Mouse (Mus musculus) small intestine, adult 2 months (tissue): ENCODE data around the gene Gdpgp1. TPM values are rescaled to one million over a fixed set of nuclear protein-coding genes. Genes with fewer than 3 reads are reported as not detected.

Experiments
- H3K27ac ChIP-seq: fragments of 200-500 bp; 2 replicates; pipeline ENCODE4 v1.5.1; 2012; ENCODE audit warnings: low read depth, low read length, control low read depth, inconsistent platforms; ENCODE audit not compliant: insufficient read depth
- H3K27me3 ChIP-seq: fragments of 200-500 bp; 2 replicates; pipeline ENCODE4 v1.6.1; 2012; ENCODE audit warnings: mild to moderate bottlenecking, moderate library complexity, low read length, inconsistent platforms; ENCODE audit not compliant: control insufficient read depth, insufficient read depth
- H3K36me3 ChIP-seq: fragments of 200-500 bp; 2 replicates; pipeline ENCODE4 v1.6.1; 2012; ENCODE audit warnings: mild to moderate bottlenecking, low read length, control low read depth, inconsistent platforms; ENCODE audit not compliant: control insufficient read depth, insufficient read depth
- H3K4me1 ChIP-seq: fragments of 200-500 bp; 2 replicates; pipeline ENCODE4 v1.6.1; 2012; ENCODE audit warnings: low read length, inconsistent platforms, mixed read lengths; ENCODE audit not compliant: control insufficient read depth, insufficient read depth, insufficient read length
- H3K4me3 ChIP-seq: fragments of 200-500 bp; 2 replicates; pipeline ENCODE4 v1.5.1; 2012; ENCODE audit warnings: low read depth, mild to moderate bottlenecking, control low read depth, inconsistent platforms, low read length, moderate library complexity
- CTCF ChIP-seq: fragments of 200-500 bp; IDR thresholded peaks from 2 replicates; pipeline ENCODE4 v1.5.1; 2012; ENCODE audit warnings: low read depth, mild to moderate bottlenecking, control low read depth, inconsistent platforms, low read length, moderate library complexity, mixed read lengths; ENCODE audit not compliant: insufficient replicate concordance, insufficient read length; ENCODE audit errors: extremely low read depth
- POLR2A ChIP-seq: fragments of 200-500 bp; IDR thresholded peaks from 2 replicates; pipeline ENCODE4 v1.6.1; 2012; ENCODE audit warnings: low read depth, mild to moderate bottlenecking, control low read depth, inconsistent platforms, low read length, moderate library complexity
- WGBS: fragments of 180-500 bp; shearing (Covaris S2); methylation state at CpG from one replicate; pipeline ENCODE4 v1.1.7; 2018; 5-methylcytosine and 5-hydroxymethylcytosine counted together
- polyA plus RNA-seq: library from polyadenylated mRNA; depleted of rRNA; stranded (reverse); fragments of >200 nt; gene quantifications from 2 replicates; pipeline ENCODE4 v1.2.3, GENCODE M21; 2012

The Gdpgp1 gene
- polyA plus RNA-seq, 1 experiment = 3.2 TPM

GRCm38 (mm10) chr7:80195146-80195545 is 37.5 kb upstream of the Gdpgp1 start:
- no peak overlapping the region for H3K27ac ChIP-seq
- H3K4me3 ChIP-seq = no peak overlapping the region
- H3K4me1 ChIP-seq = peaks cover 45% of the 10 kb centered on the region
- no peak for TF ChIP-seq CTCF
- no peak for TF ChIP-seq POLR2A
- peaks cover 12% of the 10 kb centered on the region for H3K36me3 ChIP-seq
- no peaks in the 10 kb centered on the region for H3K27me3 ChIP-seq
- 93% methylated on average over 5 of the region's 5 CpGs for WGBS

DNA sequence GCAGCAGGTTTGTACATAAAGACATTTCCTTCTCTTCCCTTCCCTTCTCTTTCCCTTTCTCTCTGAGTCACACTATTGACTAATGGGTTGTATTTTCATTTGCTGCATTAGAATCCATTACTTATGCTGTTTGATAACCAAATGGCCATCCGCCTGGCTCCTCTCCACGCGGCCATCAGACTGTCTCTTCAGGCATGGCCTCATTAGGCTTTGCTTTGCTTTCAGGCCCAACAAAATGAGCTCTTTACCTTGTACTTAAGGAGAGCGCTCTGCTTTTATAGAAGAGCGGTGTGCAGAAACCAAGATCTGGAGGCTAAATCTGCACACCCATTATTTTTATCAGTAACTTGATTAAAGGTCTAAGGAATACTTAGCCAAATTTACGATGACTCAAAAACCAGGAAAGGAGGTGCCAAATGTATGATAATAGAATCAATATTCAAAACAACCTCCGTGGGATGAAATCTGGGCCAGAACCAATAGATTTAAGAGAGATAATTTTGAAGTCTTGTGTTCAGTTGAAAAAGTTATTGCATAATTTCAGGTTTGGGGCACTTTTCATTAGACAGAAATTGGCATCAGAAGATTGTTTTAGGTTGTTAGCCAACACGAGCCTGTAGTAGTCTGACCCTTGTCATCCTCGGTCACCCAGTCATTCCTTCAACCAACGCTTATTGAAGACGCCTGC is 36.9 kb upstream of the Gdpgp1 start:
- Histone ChIP-seq H3K27me3 (no peaks in the 10 kb centered on the region), H3K36me3 (peaks cover 15% of the 10 kb centered on the region), H3K4me1 (peaks cover 42% of the 10 kb centered on the region), H3K27ac (0 out of 2 replicates have a peak overlapping the region, but pooled peaks have one; percentile 3), H3K4me3 (no peak overlapping the region)
- 52% methylated on average over 10 of the region's 11 CpGs for WGBS
- TF ChIP-seq CTCF (no peak), POLR2A (no peak)

GRCm38 (mm10) chr7:80197371-80197770 is 35.3 kb upstream of the Gdpgp1 start:
- H3K4me3 ChIP-seq = no peak overlapping the region
- peak overlapping the region; percentile 76 for H3K27ac ChIP-seq
- WGBS = 16% methylated on average over 4 of the region's 4 CpGs
- TF ChIP-seq POLR2A (no peak), CTCF (no peak; the same call in 1 of the 2 replicates)
- peaks cover 37% of the 10 kb centered on the region for H3K4me1 ChIP-seq
- peaks cover 29% of the 10 kb centered on the region for H3K36me3 ChIP-seq
- no peaks in the 10 kb centered on the region for H3K27me3 ChIP-seq

DNA sequence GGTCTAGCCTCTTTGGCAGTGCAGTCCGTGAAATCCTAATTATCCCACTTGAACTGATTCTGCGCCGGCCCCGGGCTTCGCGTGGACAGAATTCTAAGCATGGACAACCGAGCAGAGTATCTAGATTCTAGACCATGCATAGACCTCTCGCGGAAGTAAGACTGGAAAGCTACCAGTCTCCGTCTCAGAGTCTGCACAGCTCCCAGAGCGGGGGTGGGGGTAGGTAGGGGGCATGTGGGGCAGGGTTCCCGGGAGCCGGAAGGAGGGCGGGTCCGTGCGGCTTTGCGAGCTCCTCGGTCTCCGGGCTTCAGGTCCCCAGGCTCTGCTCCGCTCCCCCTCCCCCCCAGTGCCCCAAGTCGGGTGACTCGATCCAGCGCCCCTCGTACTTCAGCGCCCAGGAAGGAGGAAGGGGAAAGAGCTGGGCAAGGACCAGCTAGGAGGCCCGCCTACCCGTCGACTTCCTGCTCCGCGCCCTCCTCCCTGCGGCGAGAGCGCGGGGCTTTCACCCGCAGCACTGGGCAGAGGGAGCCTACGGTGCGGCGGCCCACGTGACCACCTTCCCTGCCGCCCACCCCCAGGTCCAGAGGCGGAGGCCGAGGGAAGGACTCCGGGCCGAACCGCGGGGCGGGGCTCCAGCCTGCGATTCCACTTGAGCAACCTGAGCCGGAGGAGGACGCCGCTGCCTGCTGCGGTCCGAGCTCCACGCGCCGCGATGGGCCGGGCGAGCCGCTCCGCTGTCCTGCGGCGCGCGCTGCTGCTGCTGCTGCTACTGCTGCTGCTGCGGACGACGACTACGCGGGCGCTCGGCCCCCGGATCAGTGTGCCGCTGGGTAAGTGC is 34.5 kb upstream of the Gdpgp1 start:
- no peaks in the 10 kb centered on the region for H3K27me3 ChIP-seq
- H3K36me3 ChIP-seq = peaks cover 33% of the 10 kb centered on the region
- H3K27ac ChIP-seq = peak overlapping the region; percentile 76
- under 1% methylated on average over 74 of the region's 74 CpGs for WGBS
- peak overlapping the region; percentile 81 for H3K4me3 ChIP-seq
- peaks cover 42% of the 10 kb centered on the region for H3K4me1 ChIP-seq
- TF ChIP-seq POLR2A (0 out of 2 replicates have a peak, but pooled peaks have one; percentile 5), CTCF (no peak)

- 3% methylated on average over 11 of the region's 11 CpGs for WGBS
- no peak for TF ChIP-seq POLR2A
- TF ChIP-seq CTCF = no peak
- Histone ChIP-seq H3K36me3 (peaks cover 36% of the 10 kb centered on the region), H3K27ac (peak overlapping the region; percentile 59), H3K4me3 (peak overlapping the region; percentile 81), H3K4me1 (peaks cover 44% of the 10 kb centered on the region), H3K27me3 (no peaks in the 10 kb centered on the region)
Observed at GRCm38 (mm10) chr7:80198863-80199262, 33.8 kb upstream of the Gdpgp1 start.

GRCm38 (mm10) chr7:80199286-80199685 is 33.4 kb upstream of the Gdpgp1 start:
- peak overlapping the region; percentile 59 for H3K27ac ChIP-seq
- WGBS = 22% methylated on average over 6 of the region's 6 CpGs
- H3K27me3 ChIP-seq = no peaks in the 10 kb centered on the region
- peak overlapping the region; percentile 81 for H3K4me3 ChIP-seq
- peaks cover 42% of the 10 kb centered on the region for H3K4me1 ChIP-seq
- TF ChIP-seq CTCF (no peak), POLR2A (no peak)
- H3K36me3 ChIP-seq = peaks cover 33% of the 10 kb centered on the region
